Mouse (Mus musculus) megakaryocyte, embryonic 14.5 days (primary cell): ENCODE results near the gene Mfsd6l.

Source experiments
- FLI1 ChIP-seq: IDR thresholded peaks from 2 replicates; pipeline ENCODE4 v1.6.1; 2012; ENCODE audit warnings: low read length, inconsistent platforms, mixed read lengths
- GATA1 ChIP-seq: IDR thresholded peaks from 3 replicates; pipeline ENCODE4 v1.6.1; 2012; ENCODE audit warnings: mixed read lengths, low read length, inconsistent platforms, borderline replicate concordance

- no peak for TF ChIP-seq FLI1
- TF ChIP-seq GATA1: no peak
Observed at GRCm38 (mm10) chr11:68570861-68571260, 14.9 kb downstream of the Mfsd6l start.
